ENCODE assay signal across 15 mouse cellular contexts in genomic region chr5:22253910-22254309, GRCm38 (mm10).
DNase-seq lines count a peak whose midpoint lies in the region; TF ChIP-seq lines count a peak whose summit lies in the region.
"Had no signal": no experiment of that assay in that cellular context is flagged by ENCODE, and none has a peak within 500 bp of the region (broad histone marks: within the 10 kb centered on the region; RNA-seq: fewer than 3 reads in every experiment).

No protein-coding gene starts in this region.

- 94% methylated on average over 3 of the region's 3 CpGs for WGBS in forebrain, embryonic 10.5 days

- H3K36me3 ChIP-seq in forebrain, embryonic 10.5 days (replicated peaks), result no peaks in the 10 kb centered on the region
- H3K36me3 ChIP-seq: G1E had no signal

- H3K9me3 ChIP-seq in forebrain, embryonic 10.5 days, result no peaks in the 10 kb centered on the region
- H3K9me3 ChIP-seq: G1E had no signal

- DNase-seq in cerebellum, adult 9-10 months, result peak; percentile 65
- no peak for DNase-seq in cerebellum, postnatal 14 days
- peak; percentile 72 for DNase-seq in brain, adult 2 months (ENCODE audit: low read depth, low spot score)
- DNase-seq in brain, embryonic 14.5 days (ENCODE audit: low read depth), result peak; percentile 39
- no peak for DNase-seq in forebrain, embryonic 10.5 days (ENCODE audit: extremely low spot score, low spot score)
- no peak for DNase-seq in adrenal gland, adult 18-20 months (ENCODE audit: low spot score in 2 of 2)
- DNase-seq: adrenal gland, adult 2 months; adrenal gland, adult 8-10 months; adrenal gland, postnatal 10 days; adrenal gland, postnatal 14 days; adrenal gland, postnatal 25 days; adrenal gland, postnatal 36 days; B cell, adult 2 months had no signal

- H3K27me3 ChIP-seq in forebrain, embryonic 10.5 days (ENCODE audit: poor library complexity, severe bottlenecking), result no peaks in the 10 kb centered on the region
- H3K27me3 ChIP-seq: CH12.LX had no signal

- TF ChIP-seq POLR2A in brain, embryonic 14.5 days (IDR thresholded peaks at IDR 0.05; ENCODE audit: borderline replicate concordance, extremely low read depth, insufficient read depth, insufficient read length, poor library complexity, severe bottlenecking), result no peak

- no peak overlapping the region for H3K27ac ChIP-seq in forebrain, embryonic 10.5 days

- no peak for TF ChIP-seq CTCF in brain, embryonic 14.5 days (IDR thresholded peaks at IDR 0.05; ENCODE audit: borderline replicate concordance, extremely low read depth, insufficient read depth, insufficient read length)

- 0 out of 2 replicates have a peak, but pooled peaks cover 3% of the 10 kb centered on the region for H3K4me1 ChIP-seq in forebrain, embryonic 10.5 days

- no peak overlapping the region for H3K4me3 ChIP-seq in forebrain, embryonic 10.5 days

Comparison
In these comparisons a context has a peak if more than half of its experiments do, and no peak if none do; other contexts are left out.
1. DNase-seq: peak in cerebellum, adult 9-10 months (single experiment), brain, adult 2 months (single experiment) and brain, embryonic 14.5 days (single experiment); none in cerebellum, postnatal 14 days (0 of 2), forebrain, embryonic 10.5 days (single experiment) and adrenal gland, adult 18-20 months (0 of 2).